Mouse (Mus musculus) layer of hippocampus, adult 9-10 months (tissue): Measurements from ENCODE around the gene Ephb2.

Source experiments
- DNase-seq: peaks from one replicate; pipeline ENCODE4 v3.0.0; 2022; ENCODE audit warnings: low spot score

The Ephb2 gene

DNA sequence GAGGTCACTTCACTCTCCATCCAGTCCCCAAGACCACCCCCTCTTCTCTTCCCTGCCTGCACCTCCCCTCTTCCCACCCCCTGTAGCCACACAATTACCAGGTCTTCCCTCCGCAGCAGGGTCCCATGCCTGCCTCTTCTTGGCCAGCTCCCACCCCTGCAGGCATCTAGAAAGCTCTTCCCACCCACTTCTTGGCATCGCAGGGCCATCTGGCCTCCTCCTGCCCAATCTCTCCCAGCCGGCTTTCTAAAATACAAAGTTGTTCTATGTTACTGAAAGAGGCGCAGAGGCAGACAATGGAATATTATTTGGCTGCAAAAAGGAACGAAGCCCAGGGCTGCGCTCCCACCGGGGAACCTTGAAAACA lies 136.7 kb downstream of the Ephb2 start:
- no peak for DNase-seq

GRCm38 (mm10) chr4:136698404-136699083 lies 137.2 kb downstream of the Ephb2 start:
- DNase-seq, result no peak

GRCm38 (mm10) chr4:136697325-136697724 lies 138.5 kb downstream of the Ephb2 start:
- no peak for DNase-seq

GRCm38 (mm10) chr4:136696381-136696925 lies 139.3 kb downstream of the Ephb2 start:
- peak; percentile 24 for DNase-seq

- no peak for DNase-seq
Observed at GRCm38 (mm10) chr4:136695696-136696095, 140.1 kb downstream of the Ephb2 start.

- DNase-seq, result peak; percentile 22
Observed at GRCm38 (mm10) chr4:136690034-136690433, 145.8 kb downstream of the Ephb2 start.

- DNase-seq, result no peak
Observed at GRCm38 (mm10) chr4:136688113-136688512, 147.7 kb downstream of the Ephb2 start.

DNA sequence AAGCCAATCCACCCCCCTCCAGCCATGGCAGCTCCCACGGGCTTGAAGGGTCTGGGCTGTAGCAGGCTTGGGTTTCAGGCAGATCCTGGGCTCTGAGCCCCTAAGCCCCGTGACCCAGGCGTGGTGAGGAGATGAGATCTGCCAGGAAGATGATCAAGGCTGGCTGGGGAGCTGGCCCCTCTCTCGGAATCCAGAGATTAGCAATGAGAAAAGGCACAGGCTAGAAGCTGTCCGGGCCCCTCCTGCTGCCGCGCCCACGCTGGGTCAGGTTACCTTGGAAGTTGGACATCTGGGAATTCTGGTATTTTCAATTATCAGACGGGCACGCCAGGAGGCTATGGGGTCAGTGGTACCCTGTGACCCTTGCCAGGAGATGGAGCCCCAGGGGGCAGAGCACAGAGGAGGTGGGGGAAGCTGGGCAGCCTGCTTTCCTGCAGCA lies 150.3 kb downstream of the Ephb2 start:
- no peak for DNase-seq

DNA sequence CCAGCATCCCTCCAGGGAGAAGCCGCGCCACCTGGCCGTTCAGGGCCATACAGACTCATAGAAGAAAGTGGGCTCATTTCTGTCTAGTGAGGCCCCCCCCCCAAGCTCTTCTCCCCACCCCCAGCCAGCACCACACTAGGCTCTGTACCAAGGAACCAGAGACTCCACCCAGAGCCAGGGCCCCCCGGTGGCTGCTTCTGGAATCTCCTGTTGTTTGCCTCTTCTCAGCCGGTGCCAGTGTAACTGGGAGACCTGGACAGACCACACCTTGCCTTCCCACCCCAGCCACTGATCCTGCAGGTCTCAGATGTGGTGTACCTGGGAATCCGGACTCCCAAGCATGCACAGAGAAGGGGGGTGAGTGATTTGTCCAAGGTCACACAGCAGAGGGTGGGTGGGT lies 151.3 kb downstream of the Ephb2 start:
- no peak for DNase-seq

DNA sequence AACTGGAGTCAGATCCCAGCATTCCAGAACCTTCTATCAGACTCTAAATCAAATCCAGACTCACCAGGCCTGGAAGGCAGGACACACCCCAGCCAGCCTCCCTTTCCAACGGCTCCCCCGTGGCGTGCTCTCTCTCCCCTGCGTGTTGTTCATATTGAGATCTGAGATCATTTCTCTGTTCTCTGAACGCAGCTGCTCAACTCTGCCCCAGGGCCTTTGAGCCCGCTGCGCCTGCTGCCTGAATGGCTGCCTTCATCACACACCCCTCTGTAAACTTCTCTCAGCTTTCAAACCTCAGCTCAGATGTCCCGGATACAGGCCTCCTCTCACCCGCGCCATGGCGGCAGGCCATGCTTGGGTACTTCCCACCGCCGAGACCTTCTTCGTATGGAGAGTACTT lies 155.1 kb downstream of the Ephb2 start:
- no peak for DNase-seq

DNA sequence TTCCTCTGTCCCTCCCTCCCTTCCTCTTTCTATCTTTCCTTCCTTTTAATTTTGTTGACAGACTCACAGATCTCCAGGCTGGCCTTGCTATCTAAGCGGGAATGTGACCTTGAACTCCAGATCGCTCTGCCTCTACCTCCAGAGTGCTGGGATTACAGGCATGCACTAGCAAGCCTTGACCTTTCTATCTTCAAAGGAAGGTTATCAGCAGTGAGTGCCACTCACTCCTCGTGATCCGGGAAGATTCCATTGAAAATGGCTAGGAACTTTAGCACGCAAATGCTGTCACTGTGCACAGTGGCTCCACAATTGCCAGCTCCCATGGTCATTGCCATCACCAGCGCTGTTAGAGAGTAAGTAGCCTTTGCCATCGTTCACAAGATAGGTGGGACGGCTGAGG lies 156.6 kb downstream of the Ephb2 start:
- no peak for DNase-seq

DNA sequence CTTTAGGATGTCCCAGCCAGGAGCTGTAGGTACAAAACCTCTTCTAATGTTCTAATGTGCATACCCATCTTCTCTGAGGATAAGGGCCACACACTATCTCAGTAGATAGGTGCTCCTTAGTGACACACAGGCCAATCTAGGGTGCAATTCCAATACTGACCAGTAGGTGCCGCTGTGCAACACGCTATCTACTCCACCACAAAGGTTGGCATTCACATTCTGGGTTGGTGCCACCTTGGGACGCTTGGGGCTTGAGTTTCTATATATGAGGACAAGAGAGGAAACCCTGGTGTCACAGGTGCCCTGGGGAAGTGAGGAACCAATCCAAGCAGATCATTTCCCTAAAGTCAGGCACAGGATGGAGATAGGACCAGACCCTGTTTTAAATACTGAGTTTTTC lies 157.3 kb downstream of the Ephb2 start:
- DNase-seq, result peak; percentile 95

GRCm38 (mm10) chr4:136675439-136675838 lies 160.3 kb downstream of the Ephb2 start:
- DNase-seq, result no peak

DNA sequence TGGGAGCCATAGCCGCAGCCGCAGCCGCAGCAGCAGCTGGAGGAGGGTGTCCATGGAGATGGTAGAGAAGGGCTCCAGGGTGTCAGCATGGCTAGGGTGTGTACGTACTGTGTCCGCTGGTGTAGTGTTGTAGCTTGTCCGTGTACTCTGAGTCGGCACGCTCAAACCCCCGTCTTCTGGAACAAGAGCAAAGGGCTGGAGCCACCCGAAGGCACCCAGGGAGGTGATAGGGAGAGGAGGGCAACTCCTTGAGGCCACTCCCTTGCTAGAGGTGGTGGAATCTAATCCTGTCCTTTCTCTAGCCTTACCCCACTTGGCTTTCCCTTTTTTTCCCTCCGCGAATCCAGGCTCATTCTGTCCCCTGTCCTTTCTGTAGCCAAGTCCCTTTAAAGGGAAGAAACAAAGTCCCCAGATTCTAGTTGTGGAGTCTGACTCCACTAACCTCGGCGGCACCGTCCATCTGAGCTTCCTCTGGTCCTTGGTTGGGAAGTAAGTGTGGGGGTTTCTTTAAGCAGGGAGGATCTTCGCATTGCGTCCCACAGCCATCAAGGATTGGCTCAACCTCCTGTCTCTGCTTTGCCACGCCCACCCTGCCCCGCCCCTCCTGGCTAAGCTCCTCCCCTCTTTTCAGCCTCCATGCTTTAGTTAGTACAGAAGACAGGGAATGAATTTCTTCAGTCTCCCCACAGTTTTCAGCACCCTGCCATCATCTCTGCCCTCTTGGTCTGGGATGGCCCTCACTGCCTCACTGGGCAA lies 163.3 kb downstream of the Ephb2 start:
- DNase-seq, result no peak

DNA sequence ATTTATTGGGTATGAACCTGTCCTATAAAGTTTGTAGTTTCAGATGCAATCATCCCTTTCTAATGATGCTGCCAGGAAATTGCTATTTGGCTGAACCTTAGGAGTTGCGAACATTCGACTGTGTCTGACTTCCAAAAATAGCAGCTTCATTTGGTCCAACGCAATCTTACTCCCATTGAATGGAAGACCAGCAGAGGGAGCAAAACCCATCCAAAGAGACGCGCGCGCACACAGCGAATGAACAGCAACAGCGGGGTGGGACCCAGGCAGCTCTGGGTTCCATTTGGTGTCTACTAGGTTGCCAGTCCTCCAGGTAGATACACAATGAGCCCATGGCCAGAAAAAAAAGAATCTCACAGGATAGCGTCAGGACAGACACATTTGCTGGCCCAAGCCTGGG lies 168.0 kb downstream of the Ephb2 start:
- DNase-seq, result no peak

DNA sequence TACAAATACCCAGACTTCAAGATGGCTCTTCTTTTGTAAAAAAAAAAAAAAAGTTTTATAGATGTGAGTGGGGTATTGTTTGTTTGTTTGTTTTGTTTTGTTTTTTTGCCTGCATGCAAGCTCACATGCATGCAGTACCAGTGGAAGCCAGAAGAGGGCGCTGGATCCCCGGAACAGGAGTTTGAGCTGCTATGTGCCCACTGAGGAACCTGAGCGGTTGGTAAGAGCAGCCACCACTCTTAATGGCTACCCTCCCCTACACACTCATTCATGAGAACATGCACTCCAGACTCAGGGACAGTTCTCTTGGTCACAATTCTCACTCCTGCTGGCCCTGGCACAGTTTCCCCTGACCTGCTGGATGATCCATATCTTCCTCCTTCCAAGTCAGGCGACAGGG lies 169.8 kb downstream of the Ephb2 start:
- DNase-seq, result no peak

GRCm38 (mm10) chr4:136665068-136665467 lies 170.7 kb downstream of the Ephb2 start:
- DNase-seq, result peak; percentile 26

GRCm38 (mm10) chr4:136657914-136658313 lies 177.9 kb downstream of the Ephb2 start:
- DNase-seq, result no peak

DNA sequence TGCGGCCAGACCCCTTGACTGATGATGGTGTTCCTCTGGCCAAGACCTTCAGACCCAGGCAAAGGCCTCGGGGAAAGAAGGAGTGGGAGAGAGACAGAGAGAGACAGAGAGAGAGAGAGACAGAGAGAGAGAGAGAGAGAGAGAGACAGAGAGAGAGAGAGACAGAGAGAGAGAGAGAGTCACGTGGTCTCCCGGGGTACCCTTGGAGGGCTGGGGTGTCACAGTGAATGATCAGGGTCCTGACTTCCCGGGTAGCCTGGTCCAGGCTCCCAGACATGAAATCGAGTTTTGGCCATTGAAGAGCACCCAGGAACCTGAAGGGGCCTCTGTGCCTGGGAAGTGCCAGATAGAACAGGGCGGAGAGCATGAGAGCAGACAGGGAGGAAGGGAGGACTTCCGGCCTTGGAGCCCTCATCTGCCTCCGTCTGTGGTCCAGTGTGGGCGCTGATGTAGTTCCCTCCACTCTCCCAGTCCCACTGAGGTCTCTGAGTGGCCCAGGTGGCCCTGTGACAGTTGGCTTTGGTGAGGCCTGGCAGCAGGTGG lies 182.0 kb downstream of the Ephb2 start:
- no peak for DNase-seq

- DNase-seq, result no peak
Observed at GRCm38 (mm10) chr4:136653019-136653418, 182.8 kb downstream of the Ephb2 start.

DNA sequence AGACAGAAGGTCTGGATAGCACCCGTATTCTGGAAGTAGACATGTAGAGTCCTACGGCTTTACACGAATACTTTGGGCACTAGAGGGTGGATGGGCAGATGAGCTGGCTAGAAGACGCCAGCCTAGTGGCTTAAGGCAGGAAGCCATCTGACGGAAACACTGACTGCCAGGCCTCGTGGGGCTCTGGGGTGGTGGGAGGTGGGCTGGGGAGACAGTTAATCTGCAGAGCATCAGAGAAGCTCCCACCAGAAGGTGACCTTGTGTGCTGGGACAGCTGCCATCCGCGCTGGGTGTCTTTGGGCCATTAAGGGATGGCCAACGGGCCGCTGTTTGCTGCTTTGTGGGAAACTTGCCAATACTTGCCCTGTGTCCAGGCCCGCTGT lies 183.3 kb downstream of the Ephb2 start:
- no peak for DNase-seq

GRCm38 (mm10) chr4:136651882-136652527 lies 183.8 kb downstream of the Ephb2 start:
- DNase-seq, result no peak

GRCm38 (mm10) chr4:136651357-136651811 lies 184.4 kb downstream of the Ephb2 start:
- no peak for DNase-seq
